Mouse (Mus musculus): Measurements from ENCODE around the gene Nacad. TPM values are rescaled to one million over a fixed set of nuclear protein-coding genes. Genes with fewer than 3 reads are reported as not detected.
"Not testable (repeated sequence)": the region's sequence is repeated elsewhere in the genome, so short reads cannot be mapped to it uniquely, and the experiment has no call there.

The Nacad gene
- polyA plus RNA-seq (2015; fragmentation: Nextera tagmentation; extraction: Ambion mirVana) = 5.2 and 5.3 TPM in 2 replicates

- H3K4me1 ChIP-seq (replicated peaks) = peaks cover 28% of the 10 kb centered on the region
- H3K9me3 ChIP-seq (replicated peaks) = no peaks in the 10 kb centered on the region
- H3K27ac ChIP-seq (replicated peaks) = no peak within 1 kb of the TSS
- peak within 1 kb of the TSS; percentile 20 for H3K4me3 ChIP-seq (replicated peaks)
- no peak for ATAC-seq (ENCODE audit: insufficient read depth)
- peaks cover 58% of the 10 kb centered on the region for H3K27me3 ChIP-seq
- WGBS (ENCODE audit: insufficient replicate concordance) = 6% methylated on average over 40 of the region's 41 CpGs
- H3K9ac ChIP-seq = no peak within 1 kb of the TSS
- H3K36me3 ChIP-seq (replicated peaks) = peaks cover 1% of the 10 kb centered on the region; the same call in 1 of the 2 replicates
- peak within 1 kb of the TSS; percentile 44 for H3K4me2 ChIP-seq
Measured at GRCm38 (mm10) chr11:6605491-6606399, at the start of gene Nacad. Gene Nacad (minus strand): TSS chr11:6606053.

DNA sequence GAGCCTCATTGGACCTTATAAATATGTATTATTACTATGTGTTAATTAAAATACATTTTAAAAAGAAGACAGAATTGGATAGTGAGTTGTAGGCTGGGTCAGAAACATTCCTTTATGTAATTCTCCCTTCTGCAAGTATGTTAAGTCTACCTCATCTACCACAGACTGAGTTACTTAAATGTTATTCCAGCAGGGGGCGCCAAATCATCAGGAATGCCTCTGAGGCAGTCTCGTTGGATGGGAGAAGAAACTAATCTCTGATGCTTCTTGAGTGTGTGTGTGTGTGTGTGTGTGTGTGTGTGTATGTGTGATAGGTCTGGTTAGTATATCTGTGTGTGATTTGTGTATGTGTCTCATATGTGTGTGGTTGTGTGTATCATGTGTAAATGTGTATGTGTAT, 49.0 kb upstream of the Nacad start:
- Histone ChIP-seq H3K27me3 (peaks cover 26% of the 10 kb centered on the region; the same call in 1 of the 2 replicates), H3K4me3 (replicated peaks) (no peak overlapping the region), H3K4me1 (replicated peaks) (peaks cover 3% of the 10 kb centered on the region; the same call in 1 of the 2 replicates), H3K9ac (no peak overlapping the region), H3K36me3 (replicated peaks) (no peaks in the 10 kb centered on the region), H3K9me3 (replicated peaks) (no peaks in the 10 kb centered on the region), H3K27ac (replicated peaks) (no peak overlapping the region), H3K4me2 (no peak overlapping the region)
- ATAC-seq (ENCODE audit: insufficient read depth) = no peak
- WGBS (ENCODE audit: insufficient replicate concordance) = 0% methylated on average over 2 of the region's 2 CpGs

- H3K4me1 ChIP-seq (replicated peaks); H3K4me2 ChIP-seq; H3K27ac ChIP-seq (replicated peaks); H3K9ac ChIP-seq; H3K4me3 ChIP-seq (replicated peaks); ATAC-seq (ENCODE audit: insufficient read depth); H3K36me3 ChIP-seq (replicated peaks); H3K9me3 ChIP-seq (replicated peaks): not testable (repeated sequence)
- H3K27me3 ChIP-seq = peaks cover 17% of the 10 kb centered on the region; the same call in 1 of the 2 replicates
- 58% methylated on average over 3 of the region's 3 CpGs for WGBS (ENCODE audit: insufficient replicate concordance)
Measured at GRCm38 (mm10) chr11:6652978-6653377, 47.1 kb upstream of the Nacad start.

GRCm38 (mm10) chr11:6650519-6650918, 44.7 kb upstream of the Nacad start:
- no peak for ATAC-seq (ENCODE audit: insufficient read depth)
- H3K9me3 ChIP-seq (replicated peaks) = no peaks in the 10 kb centered on the region
- no peak overlapping the region for H3K4me3 ChIP-seq (replicated peaks)

DNA sequence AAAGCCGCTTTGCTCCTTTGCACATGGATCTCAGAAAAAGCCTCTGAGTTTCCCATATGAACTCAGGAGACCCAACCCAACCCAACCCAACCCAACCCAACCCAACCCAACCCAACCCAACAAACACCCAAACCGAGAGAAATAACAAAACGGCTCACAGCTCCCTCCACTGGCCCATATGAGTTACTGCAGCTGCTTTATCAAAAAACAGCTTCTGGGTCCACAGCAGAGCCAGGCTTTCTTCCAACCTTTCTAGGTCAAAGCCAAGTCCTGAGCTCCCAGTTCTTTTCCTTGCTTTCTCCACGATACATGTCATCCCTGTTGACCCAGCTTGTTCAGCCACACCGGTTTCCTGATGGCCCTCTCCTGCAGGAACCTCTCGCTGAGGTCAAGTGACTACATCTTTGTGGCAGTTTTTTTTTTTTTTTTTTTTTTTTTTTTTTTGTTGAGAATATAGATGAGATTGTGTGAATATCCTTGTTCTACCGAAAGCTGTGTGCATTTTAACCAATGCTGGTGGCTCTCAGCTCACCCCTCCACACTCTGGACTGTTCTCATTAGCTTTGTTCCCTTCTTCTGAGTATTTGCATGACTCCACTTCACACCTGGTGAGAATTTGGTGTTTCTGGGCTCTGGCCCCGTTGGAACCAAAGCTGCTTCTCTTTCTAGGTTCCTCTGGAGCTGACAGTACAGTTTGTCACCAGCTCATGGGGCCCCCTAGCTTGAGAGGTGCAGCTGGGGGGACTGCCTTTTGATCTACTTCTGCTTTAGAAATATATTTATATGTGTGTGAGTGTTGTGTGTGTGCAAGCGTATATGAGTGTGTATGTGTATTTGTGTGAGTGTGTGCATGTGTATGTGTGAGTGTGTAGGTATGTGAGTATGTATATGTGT, 42.2 kb upstream of the Nacad start:
- Histone ChIP-seq H3K4me1 (replicated peaks) (no peaks in the 10 kb centered on the region), H3K9ac (no peak overlapping the region), H3K27ac (replicated peaks) (no peak overlapping the region), H3K36me3 (replicated peaks) (no peaks in the 10 kb centered on the region), H3K4me2 (no peak overlapping the region), H3K9me3 (replicated peaks) (no peaks in the 10 kb centered on the region), H3K27me3 (0 out of 2 replicates have a peak, but pooled peaks cover 3% of the 10 kb centered on the region), H3K4me3 (replicated peaks) (no peak overlapping the region)
- no peak for ATAC-seq (ENCODE audit: insufficient read depth)
- WGBS (ENCODE audit: insufficient replicate concordance) = 39% methylated on average over 9 of the region's 9 CpGs

More at GRCm38 (mm10) chr11:6650519-6650918, 44.7 kb upstream of the Nacad start:
- Histone ChIP-seq H3K9ac (no peak overlapping the region), H3K27me3 (0 out of 2 replicates have a peak, but pooled peaks cover 3% of the 10 kb centered on the region), H3K4me1 (replicated peaks) (no peaks in the 10 kb centered on the region), H3K27ac (replicated peaks) (no peak overlapping the region), H3K4me2 (no peak overlapping the region), H3K36me3 (replicated peaks) (no peaks in the 10 kb centered on the region)
- 45% methylated on average over 7 of the region's 7 CpGs for WGBS (ENCODE audit: insufficient replicate concordance)

- ATAC-seq (ENCODE audit: insufficient read depth) = no peak
- H3K27me3 ChIP-seq = no peaks in the 10 kb centered on the region
- no peak overlapping the region for H3K27ac ChIP-seq (replicated peaks)
- H3K36me3 ChIP-seq (replicated peaks) = no peaks in the 10 kb centered on the region
- H3K9ac ChIP-seq = no peak overlapping the region
- WGBS (ENCODE audit: insufficient replicate concordance) = 53% methylated on average over 6 of the region's 6 CpGs
- H3K4me3 ChIP-seq (replicated peaks) = no peak overlapping the region
- no peaks in the 10 kb centered on the region for H3K9me3 ChIP-seq (replicated peaks)
- H3K4me2 ChIP-seq = no peak overlapping the region
- H3K4me1 ChIP-seq (replicated peaks) = no peaks in the 10 kb centered on the region
Measured at GRCm38 (mm10) chr11:6644566-6644965, 38.7 kb upstream of the Nacad start.

DNA sequence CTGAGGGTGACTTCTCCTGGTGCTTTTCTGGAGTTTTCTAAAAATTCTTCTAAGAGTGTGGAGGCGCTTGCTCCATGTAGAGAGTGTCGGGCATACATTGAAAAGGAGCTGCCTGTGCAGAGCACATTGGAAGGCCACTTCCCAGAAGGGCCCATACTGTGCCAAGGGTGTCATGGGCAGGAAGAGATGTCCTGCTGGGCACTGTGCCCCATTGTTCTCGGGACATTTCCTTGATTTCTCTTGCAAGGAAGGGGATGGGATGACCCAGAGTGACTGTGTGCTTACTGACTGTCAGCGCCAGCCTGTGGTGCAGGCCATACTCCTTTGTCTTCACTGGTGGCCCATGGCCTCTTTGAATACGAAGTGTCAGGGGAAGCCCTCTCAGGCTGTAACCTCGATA, 33.2 kb upstream of the Nacad start:
- H3K4me3 ChIP-seq (replicated peaks) = no peak overlapping the region
- H3K9ac ChIP-seq = no peak overlapping the region
- no peak overlapping the region for H3K4me2 ChIP-seq
- H3K4me1 ChIP-seq (replicated peaks) = no peaks in the 10 kb centered on the region
- ATAC-seq (ENCODE audit: insufficient read depth) = no peak
- H3K36me3 ChIP-seq (replicated peaks) = no peaks in the 10 kb centered on the region
- no peaks in the 10 kb centered on the region for H3K27me3 ChIP-seq
- H3K27ac ChIP-seq (replicated peaks) = no peak overlapping the region
- H3K9me3 ChIP-seq (replicated peaks) = no peaks in the 10 kb centered on the region
- 51% methylated on average over 6 of the region's 6 CpGs for WGBS (ENCODE audit: insufficient replicate concordance)

DNA sequence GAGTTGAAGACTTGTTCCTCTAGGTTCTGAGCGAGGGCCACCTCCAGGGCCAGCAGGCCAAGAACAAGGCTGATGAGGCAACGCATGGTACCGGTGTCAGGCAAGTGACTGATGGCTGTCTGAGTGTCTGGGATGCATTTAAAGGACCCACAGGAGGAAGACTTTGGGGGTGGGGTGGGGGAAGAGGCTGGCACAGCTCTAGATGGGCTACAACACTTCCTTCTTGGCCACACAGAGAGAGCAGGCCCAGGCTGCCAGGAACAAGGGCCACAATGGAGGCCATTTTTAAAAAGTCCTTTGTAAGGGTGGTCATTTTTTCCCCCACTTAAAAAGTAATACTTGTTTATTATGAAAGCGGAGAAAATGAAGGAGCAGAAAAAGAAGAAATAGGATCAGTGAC, 32.7 kb upstream of the Nacad start, which contains the start of gene Wap:
Gene Wap, minus strand, starts transcription at position 101 of the 400 bp plus-strand sequence.
- no peak within 1 kb of the TSS for H3K4me2 ChIP-seq
- WGBS (ENCODE audit: insufficient replicate concordance) = 78% methylated on average over 4 of the region's 4 CpGs
- H3K27ac ChIP-seq (replicated peaks) = no peak within 1 kb of the TSS
- no peak within 1 kb of the TSS for H3K9ac ChIP-seq
- H3K36me3 ChIP-seq (replicated peaks) = no peaks in the 10 kb centered on the region
- H3K9me3 ChIP-seq (replicated peaks) = no peaks in the 10 kb centered on the region
- no peak within 1 kb of the TSS for H3K4me3 ChIP-seq (replicated peaks)
- ATAC-seq (ENCODE audit: insufficient read depth) = no peak
- no peaks in the 10 kb centered on the region for H3K27me3 ChIP-seq
- H3K4me1 ChIP-seq (replicated peaks) = no peaks in the 10 kb centered on the region

GRCm38 (mm10) chr11:6636150-6636549, 30.3 kb upstream of the Nacad start:
- Histone ChIP-seq H3K4me3 (replicated peaks) (no peak overlapping the region), H3K36me3 (replicated peaks) (no peaks in the 10 kb centered on the region), H3K9ac (no peak overlapping the region), H3K27me3 (no peaks in the 10 kb centered on the region), H3K27ac (replicated peaks) (no peak overlapping the region), H3K4me2 (no peak overlapping the region), H3K4me1 (replicated peaks) (no peaks in the 10 kb centered on the region), H3K9me3 (replicated peaks) (no peaks in the 10 kb centered on the region)
- WGBS (ENCODE audit: insufficient replicate concordance) = 62% methylated on average over 8 of the region's 8 CpGs
- no peak for ATAC-seq (ENCODE audit: insufficient read depth)

DNA sequence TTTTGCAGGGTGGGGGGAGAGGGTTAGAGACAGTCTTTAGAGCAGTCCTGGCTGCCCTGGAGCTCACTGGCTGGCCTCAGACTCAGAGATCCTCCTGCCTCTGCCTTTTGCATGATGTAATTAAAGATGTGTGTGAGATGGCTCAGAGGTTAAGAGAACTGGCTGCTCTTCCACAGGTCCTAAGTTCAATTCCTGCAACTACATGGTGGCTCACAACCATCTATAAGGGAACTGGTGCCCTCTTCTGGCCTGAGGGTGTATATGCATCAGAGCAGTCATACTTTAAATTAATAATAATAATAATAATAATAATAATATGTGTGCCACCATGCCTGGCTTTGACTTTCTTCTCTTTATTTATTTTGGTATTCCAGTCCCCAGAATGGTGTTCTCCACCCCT, 23.8 kb upstream of the Nacad start:
- H3K9ac ChIP-seq = no peak overlapping the region
- no peak overlapping the region for H3K4me2 ChIP-seq
- peaks cover 37% of the 10 kb centered on the region for H3K4me1 ChIP-seq (replicated peaks)
- no peaks in the 10 kb centered on the region for H3K9me3 ChIP-seq (replicated peaks)
- ATAC-seq (ENCODE audit: insufficient read depth) = no peak
- no peaks in the 10 kb centered on the region for H3K27me3 ChIP-seq
- H3K36me3 ChIP-seq (replicated peaks) = no peaks in the 10 kb centered on the region
- no peak overlapping the region for H3K4me3 ChIP-seq (replicated peaks)
- no peak overlapping the region for H3K27ac ChIP-seq (replicated peaks)

DNA sequence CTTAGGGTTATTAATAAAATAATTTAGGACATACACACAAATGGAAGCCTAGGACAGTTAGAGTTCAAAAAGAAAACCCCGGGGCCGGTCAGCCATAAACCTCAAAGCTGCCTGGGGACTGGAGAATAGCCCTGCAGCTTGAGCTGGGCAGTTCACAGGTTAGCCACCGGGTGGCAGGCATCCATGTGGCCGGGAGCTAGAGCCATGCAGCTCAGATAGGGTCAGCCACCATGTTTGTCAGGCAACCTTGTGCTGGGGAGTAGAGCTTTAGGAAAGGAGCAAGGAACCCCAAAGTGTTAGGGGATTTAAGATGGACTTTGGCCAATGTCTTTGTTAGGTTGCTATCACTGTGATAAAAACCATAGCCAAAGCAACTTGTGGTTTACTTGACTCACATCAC, 22.7 kb upstream of the Nacad start:
- H3K9ac ChIP-seq = no peak overlapping the region

More for the DNA sequence above, 22.7 kb upstream of the Nacad start:
- Histone ChIP-seq H3K27me3 (no peaks in the 10 kb centered on the region), H3K4me2 (no peak overlapping the region), H3K9me3 (replicated peaks) (no peaks in the 10 kb centered on the region), H3K36me3 (replicated peaks) (peaks cover 8% of the 10 kb centered on the region), H3K4me1 (replicated peaks) (peaks cover 48% of the 10 kb centered on the region), H3K27ac (replicated peaks) (peak overlapping the region; percentile 91; the same call in 1 of the 2 replicates), H3K4me3 (replicated peaks) (no peak overlapping the region)
- no peak for ATAC-seq (ENCODE audit: insufficient read depth)
- 18% methylated on average over 4 of the region's 4 CpGs for WGBS (ENCODE audit: insufficient replicate concordance)

Data from liver, embryonic 15.5 days (tissue).